Comparison of ENCODE assay signal across 8 mouse cellular contexts in the genomic region with DNA sequence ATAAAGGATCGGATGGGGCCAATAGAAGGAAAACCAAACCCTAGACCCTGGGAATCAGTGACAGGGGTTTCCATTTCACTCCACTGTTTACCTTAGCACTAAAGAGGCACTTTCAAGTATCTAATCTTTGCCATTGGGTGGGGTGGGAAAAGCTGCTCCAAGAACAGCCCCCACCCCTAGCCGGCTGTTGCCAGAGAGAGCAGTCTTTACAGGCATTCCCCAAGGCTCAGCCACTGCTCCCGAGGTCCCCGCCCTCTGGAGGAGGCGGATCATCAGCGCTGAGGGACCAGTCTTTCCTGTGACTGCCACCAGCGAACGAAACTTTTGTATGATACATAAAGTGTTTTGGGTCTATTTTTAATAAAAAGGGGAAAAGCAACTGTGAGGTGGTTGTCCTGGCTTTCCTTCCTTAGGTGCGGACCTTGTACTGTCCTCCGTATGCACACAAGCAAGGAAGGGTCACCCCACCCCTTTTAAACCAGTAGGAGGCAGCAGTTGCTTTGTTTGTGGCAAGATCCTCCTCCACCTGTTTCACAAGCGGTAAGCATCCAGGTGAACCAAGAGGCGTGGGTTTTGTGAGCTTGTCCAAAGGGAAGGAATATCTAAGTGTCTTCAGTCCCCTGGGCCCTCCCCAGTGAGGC. TPM values are rescaled to one million over a fixed set of nuclear protein-coding genes. Genes with fewer than 3 reads are reported as not detected.
DNase-seq lines count a peak whose midpoint lies in the region; ATAC-seq and TF ChIP-seq lines count a peak whose summit lies in the region.

No protein-coding gene starts in this region.

- no peak for DNase-seq in spleen, adult 2 months (ENCODE audit: low read depth in 1 of 2, low spot score in 2 of 2)
- DNase-seq in spleen, adult 18-20 months, result no peak
- DNase-seq in embryonic facial prominence, embryonic 10.5 days (ENCODE audit: low spot score), result peak; percentile 65
- peak; percentile 61 for DNase-seq in liver, embryonic 11.5 days (ENCODE audit: low spot score)
- no peak for DNase-seq in right cerebral cortex, postnatal 10 days (ENCODE audit: low spot score in 2 of 2)

- TF ChIP-seq POLR2A in spleen, adult 2 months (IDR thresholded peaks at IDR 0.05; ENCODE audit: low read depth, low read length), result no peak

- peaks cover 4% of the 10 kb centered on the region; the same call in 1 of the 2 replicates for H3K4me1 ChIP-seq in spleen, adult 2 months (ENCODE audit: control insufficient read depth, insufficient read depth, insufficient read length)
- H3K4me1 ChIP-seq in embryonic facial prominence, embryonic 10.5 days, result peaks cover 93% of the 10 kb centered on the region
- H3K4me1 ChIP-seq in hindbrain, embryonic 15.5 days (replicated peaks), result peaks cover 84% of the 10 kb centered on the region
- peaks cover 87% of the 10 kb centered on the region for H3K4me1 ChIP-seq in liver, embryonic 11.5 days (replicated peaks; ENCODE audit: control insufficient read depth, insufficient read depth, low read length)
- peaks cover 75% of the 10 kb centered on the region for H3K4me1 ChIP-seq in neural tube, embryonic 12.5 days

- no peak for ATAC-seq in hindbrain, embryonic 15.5 days (ENCODE audit: low FRiP score, low read depth)
- no peak for ATAC-seq in liver, embryonic 11.5 days (replicated peaks; ENCODE audit: low FRiP score)
- no peak for ATAC-seq in neural tube, embryonic 12.5 days (ENCODE audit: low FRiP score, low read depth)
- no peak for ATAC-seq in frontal cortex, adult (ENCODE audit: low TSS enrichment)

- no peaks in the 10 kb centered on the region for H3K36me3 ChIP-seq in spleen, adult 2 months (ENCODE audit: control insufficient read depth, insufficient read depth, low read length)
- peaks cover 26% of the 10 kb centered on the region for H3K36me3 ChIP-seq in embryonic facial prominence, embryonic 10.5 days (replicated peaks)
- no peaks in the 10 kb centered on the region for H3K36me3 ChIP-seq in hindbrain, embryonic 15.5 days
- H3K36me3 ChIP-seq in liver, embryonic 11.5 days (ENCODE audit: control insufficient read depth, insufficient read depth, low read length), result no peaks in the 10 kb centered on the region
- peaks cover 12% of the 10 kb centered on the region; the same call in 1 of the 2 replicates for H3K36me3 ChIP-seq in neural tube, embryonic 12.5 days

- no peaks in the 10 kb centered on the region for H3K9me3 ChIP-seq in embryonic facial prominence, embryonic 10.5 days
- no peaks in the 10 kb centered on the region for H3K9me3 ChIP-seq in hindbrain, embryonic 15.5 days
- no peaks in the 10 kb centered on the region for H3K9me3 ChIP-seq in liver, embryonic 11.5 days (ENCODE audit: control insufficient read depth, low read length)
- no peaks in the 10 kb centered on the region for H3K9me3 ChIP-seq in neural tube, embryonic 12.5 days

- TF ChIP-seq CTCF in spleen, adult 2 months (IDR thresholded peaks at IDR 0.05; ENCODE audit: extremely low read depth, insufficient read depth, insufficient read length, insufficient replicate concordance), result peak; percentile 8; the same call in 1 of the 2 replicates

- no peak overlapping the region for H3K4me3 ChIP-seq in spleen, adult 2 months (ENCODE audit: extremely low read depth, insufficient read depth, insufficient read length)
- peak overlapping the region; percentile 65 for H3K4me3 ChIP-seq in embryonic facial prominence, embryonic 10.5 days
- 0 out of 2 replicates have a peak overlapping the region, but pooled peaks have one; percentile 3 for H3K4me3 ChIP-seq in hindbrain, embryonic 15.5 days
- peak overlapping the region; percentile 11 for H3K4me3 ChIP-seq in liver, embryonic 11.5 days (ENCODE audit: low read depth, low read length)
- H3K4me3 ChIP-seq in neural tube, embryonic 12.5 days, result no peak overlapping the region

- no peak overlapping the region for H3K27ac ChIP-seq in spleen, adult 2 months (ENCODE audit: insufficient read depth, low read length)
- H3K27ac ChIP-seq in embryonic facial prominence, embryonic 10.5 days (replicated peaks), result peak overlapping the region; percentile 20
- H3K27ac ChIP-seq in hindbrain, embryonic 15.5 days (replicated peaks), result 0 out of 2 replicates have a peak overlapping the region, but pooled peaks have one; percentile 21
- peak overlapping the region; percentile 44; the same call in 1 of the 2 replicates for H3K27ac ChIP-seq in liver, embryonic 11.5 days (ENCODE audit: low read depth, low read length)
- no peak overlapping the region for H3K27ac ChIP-seq in neural tube, embryonic 12.5 days

- peak overlapping the region; percentile 67 for H3K4me2 ChIP-seq in hindbrain, embryonic 15.5 days
- H3K4me2 ChIP-seq in liver, embryonic 11.5 days, result peak overlapping the region; percentile 68
- peak overlapping the region; percentile 58 for H3K4me2 ChIP-seq in neural tube, embryonic 12.5 days (replicated peaks)

- WGBS in spleen, adult 2 months, result 18% methylated on average over 12 of the region's 12 CpGs
- WGBS in embryonic facial prominence, embryonic 10.5 days, result 2% methylated on average over 12 of the region's 12 CpGs
- WGBS in hindbrain, embryonic 15.5 days, result 2% methylated on average over 12 of the region's 12 CpGs
- 4% methylated on average over 12 of the region's 12 CpGs for whole genome bisulfite sequencing in liver, embryonic 11.5 days
- WGBS in neural tube, embryonic 12.5 days, result 2% methylated on average over 12 of the region's 12 CpGs

- H3K9ac ChIP-seq in hindbrain, embryonic 15.5 days, result 0 out of 2 replicates have a peak overlapping the region, but pooled peaks have one; percentile 11
- H3K9ac ChIP-seq in liver, embryonic 11.5 days (ENCODE audit: low read depth, low read length), result peak overlapping the region; percentile 41; the same call in 1 of the 2 replicates
- H3K9ac ChIP-seq in neural tube, embryonic 12.5 days, result no peak overlapping the region

- H3K27me3 ChIP-seq in spleen, adult 2 months (ENCODE audit: control insufficient read depth, insufficient read depth, low read length), result peaks cover 15% of the 10 kb centered on the region
- no peaks in the 10 kb centered on the region for H3K27me3 ChIP-seq in embryonic facial prominence, embryonic 10.5 days (replicated peaks; ENCODE audit: low read depth, poor library complexity, severe bottlenecking)
- no peaks in the 10 kb centered on the region for H3K27me3 ChIP-seq in hindbrain, embryonic 15.5 days
- peaks cover 21% of the 10 kb centered on the region for H3K27me3 ChIP-seq in liver, embryonic 11.5 days (replicated peaks; ENCODE audit: control insufficient read depth, insufficient read depth, low read length)
- H3K27me3 ChIP-seq in neural tube, embryonic 12.5 days (replicated peaks), result no peaks in the 10 kb centered on the region

RNA-seq across cellular contexts. Expression of gene Ypel4, which starts 4.5 kb away (rescaled TPM):
- 28.2 and 42.6 TPM in 2 replicates for polyA plus RNA-seq in spleen, adult 2 months (2012; rRNA removed)
- polyA plus RNA-seq in embryonic facial prominence, embryonic 10.5 days (2016; fragmentation: Nextera tagmentation; extraction: Ambion mirVana), result 8.1 and 8.9 TPM in 2 replicates
- 18.9 and 19.8 TPM in 2 replicates for polyA plus RNA-seq in hindbrain, embryonic 15.5 days (2015; fragmentation: Nextera tagmentation; extraction: Ambion mirVana)
- polyA plus RNA-seq in liver, embryonic 11.5 days (2014; fragmentation: Nextera tagmentation; extraction: Ambion mirVana), result 11.4 and 14.2 TPM in 2 replicates
- 20.5 and 21.4 TPM in 2 replicates for polyA plus RNA-seq in neural tube, embryonic 12.5 days (2016; fragmentation: Nextera tagmentation; extraction: Ambion mirVana)

RNA-seq across cellular contexts. Expression of gene Gm19426, which starts 5.1 kb away (rescaled TPM):
- polyA plus RNA-seq in spleen, adult 2 months (2012; rRNA removed), result 0.28 and 0.32 TPM in 2 replicates
- 8.0 and 9.5 TPM in 2 replicates for polyA plus RNA-seq in embryonic facial prominence, embryonic 10.5 days (2016; fragmentation: Nextera tagmentation; extraction: Ambion mirVana)
- 5.1 and 5.9 TPM in 2 replicates for polyA plus RNA-seq in hindbrain, embryonic 15.5 days (2015; fragmentation: Nextera tagmentation; extraction: Ambion mirVana)
- polyA plus RNA-seq in liver, embryonic 11.5 days (2014; fragmentation: Nextera tagmentation; extraction: Ambion mirVana), result 2.9 and 3.3 TPM in 2 replicates
- polyA plus RNA-seq in neural tube, embryonic 12.5 days (2016; fragmentation: Nextera tagmentation; extraction: Ambion mirVana), result 7.8 and 9.0 TPM in 2 replicates

RNA-seq across cellular contexts. Expression of gene Clp1, which starts 11.2 kb away (rescaled TPM):
- polyA plus RNA-seq in spleen, adult 2 months (2012; rRNA removed), result 12.8 and 13.3 TPM in 2 replicates
- polyA plus RNA-seq in embryonic facial prominence, embryonic 10.5 days (2016; fragmentation: Nextera tagmentation; extraction: Ambion mirVana), result 53.2 and 53.8 TPM in 2 replicates
- polyA plus RNA-seq in hindbrain, embryonic 15.5 days (2015; fragmentation: Nextera tagmentation; extraction: Ambion mirVana), result 20.7 and 22.4 TPM in 2 replicates
- 59.3 and 63.4 TPM in 2 replicates for polyA plus RNA-seq in liver, embryonic 11.5 days (2014; fragmentation: Nextera tagmentation; extraction: Ambion mirVana)
- polyA plus RNA-seq in neural tube, embryonic 12.5 days (2016; fragmentation: Nextera tagmentation; extraction: Ambion mirVana), result 36.4 and 37.1 TPM in 2 replicates

RNA-seq across cellular contexts. Expression of gene Zdhhc5, which starts 23.4 kb away (rescaled TPM):
- polyA plus RNA-seq in spleen, adult 2 months (2012; rRNA removed), result 24.2 and 27.1 TPM in 2 replicates
- 30.2 and 31.9 TPM in 2 replicates for polyA plus RNA-seq in embryonic facial prominence, embryonic 10.5 days (2016; fragmentation: Nextera tagmentation; extraction: Ambion mirVana)
- polyA plus RNA-seq in hindbrain, embryonic 15.5 days (2015; fragmentation: Nextera tagmentation; extraction: Ambion mirVana), result 18.3 and 19.0 TPM in 2 replicates
- polyA plus RNA-seq in liver, embryonic 11.5 days (2014; fragmentation: Nextera tagmentation; extraction: Ambion mirVana), result 26.5 and 28.8 TPM in 2 replicates
- polyA plus RNA-seq in neural tube, embryonic 12.5 days (2016; fragmentation: Nextera tagmentation; extraction: Ambion mirVana), result 24.3 and 27.1 TPM in 2 replicates

RNA-seq across cellular contexts. Expression of gene Serping1, which starts 36.9 kb away (rescaled TPM):
- polyA plus RNA-seq in spleen, adult 2 months (2012; rRNA removed), result 135 and 186 TPM in 2 replicates
- 16.6 and 18.7 TPM in 2 replicates for polyA plus RNA-seq in embryonic facial prominence, embryonic 10.5 days (2016; fragmentation: Nextera tagmentation; extraction: Ambion mirVana)
- 39.5 and 47.3 TPM in 2 replicates for polyA plus RNA-seq in hindbrain, embryonic 15.5 days (2015; fragmentation: Nextera tagmentation; extraction: Ambion mirVana)
- 38.4 and 43.2 TPM in 2 replicates for polyA plus RNA-seq in liver, embryonic 11.5 days (2014; fragmentation: Nextera tagmentation; extraction: Ambion mirVana)
- 33.8 and 34.5 TPM in 2 replicates for polyA plus RNA-seq in neural tube, embryonic 12.5 days (2016; fragmentation: Nextera tagmentation; extraction: Ambion mirVana)

Comparison
In these comparisons a context has a peak if more than half of its experiments do, and no peak if none do; other contexts are left out.
1. DNase-seq: peak in embryonic facial prominence, embryonic 10.5 days (single experiment) and liver, embryonic 11.5 days (single experiment); none in spleen, adult 2 months (0 of 2), spleen, adult 18-20 months (0 of 2) and right cerebral cortex, postnatal 10 days (0 of 2).
2. H3K27ac ChIP-seq: peak in embryonic facial prominence, embryonic 10.5 days (single experiment), hindbrain, embryonic 15.5 days (single experiment) and liver, embryonic 11.5 days (single experiment); none in spleen, adult 2 months (single experiment) and neural tube, embryonic 12.5 days (single experiment).
3. H3K4me3 ChIP-seq: peak in embryonic facial prominence, embryonic 10.5 days (single experiment), hindbrain, embryonic 15.5 days (single experiment) and liver, embryonic 11.5 days (single experiment); none in spleen, adult 2 months (single experiment) and neural tube, embryonic 12.5 days (single experiment).
4. Peak in every context shown above with its lines, with median percentiles within 50 percentile points of each other: H3K4me2 ChIP-seq.